Mouse (Mus musculus) MEL (cell line): ENCODE measurements at regions not wholly inside any gene's neighbourhood (a gene's known extent, or its start where the extent isn't known, plus 50 kb on each side); places are given as distances from the start of the nearest gene placed in this dataset.

ENCODE experiments used
- DNase-seq: peaks from one replicate; pipeline ENCODE4 v3.0.0; 2011; ENCODE audit warnings: low read depth, low spot score
- H3K27ac ChIP-seq: 2 replicates; pipeline ENCODE4 v1.5.1; 2012; ENCODE audit warnings: low read depth, mild to moderate bottlenecking, control low read depth, low read length, moderate library complexity; ENCODE audit not compliant: control insufficient read depth
- H3K27me3 ChIP-seq, 2 experiments: fragments of 150-350 bp in 1 of 2; sonication (generic) in 1 of 2; 2 replicates each; pipeline ENCODE4 v1.6.1; 2012; ENCODE audit warnings: low read length in 2 of 2, mild to moderate bottlenecking in 2 of 2, improper control_type of control experiment in 1 of 2, moderate library complexity in 1 of 2; ENCODE audit not compliant: insufficient read depth in 2 of 2, control insufficient read depth in 1 of 2
- H3K36me3 ChIP-seq, 2 experiments: 2 replicates each; pipeline ENCODE4 v1.6.1; 2012 to 2014; ENCODE audit warnings: low read length in 2 of 2, improper control_type of control experiment in 1 of 2, inconsistent platforms in 1 of 2, mild to moderate bottlenecking in 1 of 2; ENCODE audit not compliant: insufficient read depth in 2 of 2, control insufficient read depth in 1 of 2
- H3K4me1 ChIP-seq, 2 experiments: fragments of 150-350 bp in 1 of 2; sonication (generic) in 1 of 2; 2 replicates each; pipeline ENCODE4 v1.6.1; 2012; ENCODE audit warnings: low read length in 2 of 2, improper control_type of control experiment in 1 of 2, mild to moderate bottlenecking in 1 of 2; ENCODE audit not compliant: insufficient read depth in 2 of 2, control insufficient read depth in 1 of 2
- H3K4me3 ChIP-seq, 2 experiments: fragments of 150-350 bp in 1 of 2; sonication (generic) in 1 of 2; 2 replicates each; pipeline ENCODE4 v1.5.1; 2012; ENCODE audit warnings: low read depth in 2 of 2, low read length in 2 of 2, mild to moderate bottlenecking in 2 of 2, moderate library complexity in 2 of 2, control low read depth in 1 of 2, improper control_type of control experiment in 1 of 2; ENCODE audit not compliant: control insufficient read depth in 1 of 2, insufficient read depth in 1 of 2
- H3K79me2 ChIP-seq: 2 replicates; pipeline ENCODE4 v1.6.1; 2012; ENCODE audit warnings: mild to moderate bottlenecking, low read length, moderate library complexity; ENCODE audit not compliant: control insufficient read depth, poor library complexity, insufficient read depth
- H3K9ac ChIP-seq: 2 replicates; pipeline ENCODE4 v1.6.1; 2012; ENCODE audit warnings: low read depth, mild to moderate bottlenecking, control low read depth, low read length, moderate library complexity; ENCODE audit not compliant: control insufficient read depth, poor library complexity, severe bottlenecking
- H3K9me3 ChIP-seq: fragments of 150-350 bp; sonication (generic); replicated peaks from 2 replicates; pipeline ENCODE4 v1.6.1; 2012; ENCODE audit warnings: mild to moderate bottlenecking, low read length, improper control_type of control experiment, moderate library complexity; ENCODE audit not compliant: insufficient read depth
- CHD1 ChIP-seq: IDR thresholded peaks from 2 replicates; pipeline ENCODE4 v1.6.1; 2012; ENCODE audit warnings: low read depth, mild to moderate bottlenecking, inconsistent platforms, low read length, improper control_type of control experiment
- CHD2 ChIP-seq: IDR thresholded peaks from 2 replicates; pipeline ENCODE4 v1.6.1; 2011; ENCODE audit warnings: low read length, improper control_type of control experiment
- MAFK ChIP-seq: IDR thresholded peaks from 2 replicates; pipeline ENCODE4 v1.6.1; 2011; ENCODE audit warnings: low read depth, mild to moderate bottlenecking, low read length, improper control_type of control experiment, borderline replicate concordance
- MAX ChIP-seq: IDR thresholded peaks from 2 replicates; pipeline ENCODE4 v1.6.1; 2011; ENCODE audit warnings: low read length, improper control_type of control experiment
- MAZ ChIP-seq: IDR thresholded peaks from 2 replicates; pipeline ENCODE4 v1.6.1; 2012; ENCODE audit warnings: low read depth, mild to moderate bottlenecking, inconsistent platforms, low read length, improper control_type of control experiment
- MEF2A ChIP-seq: IDR thresholded peaks from 2 replicates; pipeline ENCODE4 v1.6.1; 2014; ENCODE audit warnings: low read depth, mild to moderate bottlenecking, inconsistent platforms, low read length, improper control_type of control experiment; ENCODE audit not compliant: poor library complexity, insufficient replicate concordance, severe bottlenecking; ENCODE audit errors: extremely low read depth
- MYB ChIP-seq: IDR thresholded peaks from 2 replicates; pipeline ENCODE4 v1.6.1; 2011; ENCODE audit warnings: mild to moderate bottlenecking, low read depth, low read length, improper control_type of control experiment
- MYC ChIP-seq: IDR thresholded peaks from 2 replicates; pipeline ENCODE4 v1.6.1; 2011; ENCODE audit warnings: low read depth, mild to moderate bottlenecking, low read length, improper control_type of control experiment, moderate library complexity
- POLR2AphosphoS2 ChIP-seq: IDR thresholded peaks from 2 replicates; pipeline ENCODE4 v1.6.1; 2011; ENCODE audit warnings: low read length, improper control_type of control experiment
- POLR2AphosphoS5 ChIP-seq: IDR thresholded peaks from 2 replicates; pipeline ENCODE4 v1.6.1; 2012; ENCODE audit warnings: low read depth, borderline replicate concordance, mild to moderate bottlenecking, inconsistent platforms, low read length, moderate library complexity, mixed read lengths
- SIN3A ChIP-seq: IDR thresholded peaks from 2 replicates; pipeline ENCODE4 v1.6.1; 2012; ENCODE audit warnings: low read length, improper control_type of control experiment, inconsistent platforms
- TAL1 ChIP-seq: IDR thresholded peaks from 2 replicates; pipeline ENCODE4 v1.6.1; 2012; ENCODE audit warnings: mild to moderate bottlenecking, inconsistent platforms, low read length, moderate library complexity, mixed read lengths
- UBTF ChIP-seq: IDR thresholded peaks from 2 replicates; pipeline ENCODE4 v1.6.1; 2012; ENCODE audit warnings: low read depth, mild to moderate bottlenecking, inconsistent platforms, low read length, improper control_type of control experiment, moderate library complexity, borderline replicate concordance; ENCODE audit not compliant: insufficient read depth
- ZC3H11A ChIP-seq: IDR thresholded peaks from 2 replicates; pipeline ENCODE4 v1.6.1; 2012; ENCODE audit warnings: low read depth, mild to moderate bottlenecking, inconsistent platforms, low read length, improper control_type of control experiment
- ZMIZ1 ChIP-seq: IDR thresholded peaks from 2 replicates; pipeline ENCODE4 v1.6.1; 2012; ENCODE audit warnings: low read depth, mild to moderate bottlenecking, inconsistent platforms, low read length, improper control_type of control experiment, moderate library complexity
- ZNF384 ChIP-seq: IDR thresholded peaks from 2 replicates; pipeline ENCODE4 v1.6.1; 2012; ENCODE audit warnings: low read depth, mild to moderate bottlenecking, inconsistent platforms, low read length, improper control_type of control experiment

DNA sequence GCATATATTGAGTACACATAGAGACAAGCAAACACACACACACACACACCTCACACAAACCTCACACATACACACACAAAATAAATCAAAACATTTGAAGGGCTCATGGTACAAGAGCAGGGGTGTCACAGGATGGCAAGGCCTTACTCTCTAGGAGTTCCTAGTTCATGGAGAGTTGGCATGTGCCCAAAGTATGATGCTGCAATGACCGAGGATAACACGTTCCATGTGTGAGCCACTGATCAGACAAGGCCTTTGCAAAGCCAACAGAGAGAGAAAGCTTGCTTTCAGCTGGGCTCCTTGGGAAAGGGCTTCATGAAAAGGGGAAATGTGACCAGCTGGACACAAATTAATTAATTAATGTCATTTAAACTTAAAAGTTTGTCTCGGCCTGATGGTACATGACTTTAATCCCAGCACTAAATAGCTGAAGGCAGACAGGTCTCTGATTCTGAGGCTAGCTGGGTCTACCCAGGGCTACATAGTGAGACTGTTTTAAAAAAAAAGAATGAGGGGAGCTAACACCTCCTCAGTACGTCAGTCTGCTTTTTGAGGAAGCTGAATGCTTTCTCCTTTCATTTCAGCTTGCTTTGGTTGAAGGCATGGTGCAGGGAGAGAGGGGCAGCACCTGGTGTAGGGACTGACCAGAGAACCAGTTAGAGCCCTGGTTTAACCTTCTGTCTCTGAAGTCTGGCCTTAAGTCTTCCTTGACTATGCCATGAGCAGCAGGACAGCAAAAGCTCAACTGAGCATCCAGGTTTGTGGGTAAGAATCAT lies 156.4 kb upstream of the Lmo4 start:
- TF ChIP-seq ZMIZ1, result no peak
- TF ChIP-seq MYB, result no peak
- no peak for TF ChIP-seq MAX
- TF ChIP-seq MAFK, result no peak
- TF ChIP-seq ZC3H11A, result no peak
- no peak for TF ChIP-seq UBTF
- TF ChIP-seq CHD1, result no peak
- no peak for TF ChIP-seq SIN3A
- no peak for TF ChIP-seq ZNF384
- no peak for TF ChIP-seq MEF2A
- TF ChIP-seq MYC, result no peak
- no peak for TF ChIP-seq POLR2AphosphoS2
- TF ChIP-seq TAL1, result no peak
- DNase-seq, result no peak
- Histone ChIP-seq H3K27ac (no peak overlapping the region), H3K9ac (no peak overlapping the region), H3K27me3 (peaks cover 4 to 7% of the 10 kb centered on the region in 2 experiments; a peak in 3 of 4 replicates), H3K4me1 (peaks cover 0 to 7% of the 10 kb centered on the region in 2 experiments; a peak in 2 of 4 replicates), H3K9me3 (no peaks in the 10 kb centered on the region), H3K36me3 (no peaks in the 10 kb centered on the region), H3K4me3 (no peak overlapping the region), H3K79me2 (no peaks in the 10 kb centered on the region)

DNA sequence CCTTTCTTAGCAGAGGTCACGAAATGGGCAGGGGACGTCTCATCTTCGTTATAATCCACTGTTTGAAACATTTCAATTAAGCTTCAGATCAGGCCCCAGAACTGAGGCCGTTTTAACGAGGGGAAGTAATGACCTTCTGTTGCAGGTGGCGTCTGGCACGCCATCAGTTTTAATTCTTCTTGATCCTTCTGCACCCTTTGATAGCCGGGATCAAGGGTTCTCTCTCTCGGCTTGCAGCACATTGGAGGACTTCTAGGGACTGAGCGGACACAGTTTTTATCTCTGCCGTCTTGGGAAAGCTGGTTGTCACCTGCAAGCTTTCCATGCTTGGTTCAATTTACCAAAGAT lies 151.9 kb upstream of the Lmo4 start:
- no peaks in the 10 kb centered on the region for H3K36me3 ChIP-seq
- H3K9ac ChIP-seq, result no peak overlapping the region
- H3K79me2 ChIP-seq, result no peaks in the 10 kb centered on the region
- TF ChIP-seq MAZ (no peak), CHD1 (no peak), CHD2 (no peak), MYB (no peak), ZC3H11A (no peak), POLR2AphosphoS5 (no peak)
- no peak overlapping the region for H3K4me3 ChIP-seq
- H3K27me3 ChIP-seq, result no peaks in the 10 kb centered on the region; a peak in 3 of 4 replicates
- no peaks in the 10 kb centered on the region for H3K9me3 ChIP-seq
- H3K4me1 ChIP-seq, result peaks cover 0 to 13% of the 10 kb centered on the region in 2 experiments; a peak in 3 of 4 replicates
- DNase-seq, result no peak
- no peak overlapping the region for H3K27ac ChIP-seq
